Mouse (Mus musculus) kidney, adult 9 months (tissue): Measurements from ENCODE around the gene Zfp969.
"Not testable (repeated sequence)": the region's sequence is repeated elsewhere in the genome, so short reads cannot be mapped to it uniquely, and the experiment has no call there.

Experiments used
- DNase-seq: peaks from one replicate; pipeline ENCODE4 v3.0.0; 2022

The Zfp969 gene

GRCm38 (mm10) chr2:175703546-175703945 lies at the start of gene Zfp969:
Gene Zfp969, minus strand, starts transcription at chr2:175703646.
- DNase-seq = not testable (repeated sequence)

- not testable (repeated sequence) for DNase-seq
Measured at GRCm38 (mm10) chr2:175741237-175741636, 37.8 kb upstream of the Zfp969 start, which contains the start of gene Gm2007. Gene Gm2007, plus strand, starts transcription at chr2:175741537.

- not testable (repeated sequence) for DNase-seq
Measured at GRCm38 (mm10) chr2:175643678-175644077, 59.8 kb downstream of the Zfp969 start, which contains the start of gene Gm11007. Gene Gm11007, plus strand, starts transcription at chr2:175643978.
